Mouse (Mus musculus): ENCODE data around the gene Prkce.

Prkce gene

DNA sequence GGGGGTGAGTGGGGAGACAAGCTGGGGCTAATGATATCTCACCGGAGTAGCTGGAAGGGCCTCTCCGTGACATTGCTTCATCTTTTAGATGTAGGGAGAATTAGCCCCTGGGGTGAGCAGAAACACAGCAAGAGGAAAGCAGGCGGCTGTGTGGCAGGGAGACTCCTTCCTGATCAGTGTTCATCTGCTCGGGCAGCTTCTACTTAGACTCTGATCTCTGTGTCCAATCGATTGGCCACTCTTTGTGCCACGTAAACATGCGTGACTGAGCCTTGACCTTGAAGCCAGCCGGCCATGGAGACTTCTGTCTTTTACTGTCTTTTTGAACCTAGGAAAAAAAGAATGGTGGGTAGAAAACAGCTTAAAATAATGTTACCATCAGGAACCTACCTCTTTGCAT is 247.0 kb downstream of the Prkce start:
- no peak for DNase-seq (ENCODE audit: low spot score)

DNA sequence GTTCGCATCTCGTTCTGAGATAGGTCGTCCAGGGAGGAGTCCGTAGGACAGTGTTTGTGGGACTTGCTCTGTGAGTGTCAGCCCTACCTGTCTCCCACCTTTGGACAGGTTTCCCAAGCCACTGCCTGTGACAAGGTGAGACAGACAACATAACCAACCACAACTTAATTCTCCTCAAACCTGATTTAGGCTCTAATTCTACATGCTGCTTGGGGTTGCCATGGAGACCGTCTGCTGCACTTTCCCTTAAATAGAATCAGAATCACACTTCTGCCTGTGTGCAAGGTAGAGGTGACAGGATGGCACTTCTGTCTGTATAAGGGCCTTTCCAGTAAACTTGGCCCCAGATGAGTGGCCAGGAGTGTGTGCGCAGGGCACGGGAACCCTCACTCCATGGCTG is 248.4 kb downstream of the Prkce start:
- no peak for DNase-seq (ENCODE audit: low spot score)

DNA sequence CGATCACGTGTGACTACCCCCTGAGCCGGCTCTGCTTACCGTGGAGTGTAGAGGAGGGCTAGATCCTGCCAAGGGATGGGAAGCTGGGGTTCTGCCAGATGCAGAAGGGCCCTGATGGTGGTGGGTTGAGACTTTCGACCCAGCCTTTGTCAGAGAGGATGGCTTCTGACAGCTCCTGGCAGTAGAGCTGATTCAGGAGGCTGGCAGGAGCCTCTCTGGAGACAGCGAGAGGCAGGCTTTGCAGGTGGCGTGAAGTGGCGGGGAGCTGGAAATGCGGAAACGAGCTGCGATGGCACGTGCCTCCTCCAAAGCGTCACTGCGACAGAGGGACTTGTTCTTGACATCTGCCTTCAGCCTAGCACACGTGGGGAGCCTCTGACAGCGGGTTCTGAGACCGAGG is 250.7 kb downstream of the Prkce start:
- DNase-seq (ENCODE audit: low spot score): no peak

DNA sequence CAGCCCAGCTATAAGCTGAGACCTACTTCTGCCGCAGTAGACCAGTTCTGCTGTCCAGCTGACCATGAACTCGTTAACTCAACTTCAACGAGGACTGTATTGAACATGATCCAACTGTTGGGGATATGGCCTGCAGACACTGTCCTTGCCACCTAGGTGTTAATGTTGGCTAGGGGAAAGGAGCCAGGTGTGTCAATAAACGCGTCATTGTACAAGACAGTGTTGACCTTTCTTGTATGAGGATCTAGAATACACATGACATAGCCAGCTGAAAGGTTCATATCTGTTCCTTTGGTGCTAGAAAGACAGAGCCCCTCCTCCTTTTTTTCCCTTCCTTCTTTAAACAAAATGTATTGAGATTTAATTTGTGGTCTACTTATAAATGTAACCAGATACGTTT is 251.6 kb downstream of the Prkce start:
- DNase-seq (ENCODE audit: low spot score): no peak

DNA sequence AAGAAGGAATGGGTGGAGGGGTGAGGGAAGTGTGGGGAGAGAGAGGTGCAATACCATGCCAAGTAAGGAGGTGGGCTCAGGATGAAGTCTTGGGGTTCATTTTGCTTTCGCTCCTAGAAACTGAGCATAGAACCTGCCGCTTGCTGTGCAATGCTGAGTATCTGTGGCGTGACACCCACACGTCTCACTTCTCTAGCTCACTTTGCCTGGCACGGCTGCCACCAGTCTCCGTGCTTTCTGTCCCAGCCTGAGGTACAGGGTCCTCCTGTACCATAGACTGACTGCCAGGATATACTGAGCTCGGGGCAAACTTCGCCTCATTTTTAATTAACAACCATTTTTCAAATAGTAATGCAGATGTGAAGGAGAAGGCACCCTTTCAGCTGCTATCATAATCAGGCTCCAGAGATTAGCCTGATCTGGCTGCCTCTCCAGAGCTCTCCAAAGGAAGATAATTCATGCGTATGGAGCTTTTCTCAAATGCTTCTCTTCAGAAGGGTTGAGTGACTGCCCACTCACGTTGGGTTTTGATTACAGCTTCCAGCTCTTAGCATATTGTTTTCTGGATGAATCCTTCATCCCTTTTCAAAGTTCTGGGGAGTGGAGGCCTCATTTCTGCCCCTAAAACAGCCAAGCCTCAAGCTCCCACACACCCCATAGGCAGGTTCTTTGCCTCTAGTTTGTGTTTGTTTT is 253.2 kb downstream of the Prkce start:
- DNase-seq (ENCODE audit: low spot score): no peak

DNA sequence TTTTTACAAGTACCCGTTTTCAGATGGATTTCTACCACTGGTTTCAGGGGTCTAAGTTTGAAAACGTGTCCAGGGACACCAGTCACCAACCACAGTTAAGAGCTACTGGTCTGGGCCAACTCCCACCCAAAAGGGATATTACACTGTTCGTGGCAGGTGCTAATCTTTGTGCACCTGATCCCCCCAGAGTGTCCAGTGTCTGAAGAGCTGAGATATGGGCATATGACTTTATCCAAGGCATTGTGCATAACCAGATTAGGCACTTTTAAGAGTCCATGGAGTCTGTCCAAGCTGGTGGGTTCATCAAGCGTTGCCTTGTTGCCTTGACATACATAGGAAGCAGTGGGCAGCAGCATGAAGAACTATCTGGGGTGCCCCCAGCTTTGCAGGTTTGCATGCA is 254.4 kb downstream of the Prkce start:
- DNase-seq (ENCODE audit: low spot score): no peak

DNA sequence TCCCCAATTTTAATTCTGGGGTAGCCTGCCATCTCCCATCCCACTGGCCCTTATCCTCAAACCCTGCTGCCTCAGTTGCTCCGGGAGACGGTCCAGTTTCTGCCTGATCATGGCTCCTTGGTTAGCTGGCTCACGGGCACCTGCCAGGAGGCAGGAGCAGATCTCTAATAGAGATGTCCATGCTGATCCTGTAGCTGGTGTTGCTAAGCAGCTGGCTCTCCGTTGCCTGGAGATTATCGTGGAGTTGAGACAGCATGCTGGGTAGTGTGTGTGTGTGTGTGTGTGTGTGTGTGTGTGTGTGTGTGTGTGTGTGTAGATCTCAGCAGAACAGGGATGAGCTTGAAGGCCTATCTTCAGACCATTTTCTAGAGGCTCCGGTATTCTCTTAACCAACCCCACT is 262.3 kb downstream of the Prkce start:
- DNase-seq (ENCODE audit: low spot score): no peak

DNA sequence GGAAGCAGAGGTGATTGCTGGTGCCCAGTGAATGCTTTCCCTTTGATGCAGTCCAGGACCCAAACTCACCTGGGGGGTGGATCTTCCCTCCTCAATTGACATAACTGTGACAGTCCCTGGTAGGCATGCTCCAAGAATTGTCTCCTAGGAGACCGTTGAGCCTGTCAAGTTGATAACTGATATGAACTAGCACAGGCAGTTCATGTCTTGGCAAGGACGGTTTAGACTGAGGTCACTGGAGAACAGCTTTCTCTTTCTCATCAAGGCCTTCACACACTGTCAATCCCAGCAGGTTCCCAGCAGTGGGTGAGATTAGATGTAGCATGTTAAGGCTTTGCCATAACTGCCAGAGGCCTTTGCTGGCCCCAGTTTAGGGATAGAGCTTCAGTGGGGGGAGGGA is 265.5 kb downstream of the Prkce start:
- peak; percentile 37 for DNase-seq (ENCODE audit: low spot score)

DNA sequence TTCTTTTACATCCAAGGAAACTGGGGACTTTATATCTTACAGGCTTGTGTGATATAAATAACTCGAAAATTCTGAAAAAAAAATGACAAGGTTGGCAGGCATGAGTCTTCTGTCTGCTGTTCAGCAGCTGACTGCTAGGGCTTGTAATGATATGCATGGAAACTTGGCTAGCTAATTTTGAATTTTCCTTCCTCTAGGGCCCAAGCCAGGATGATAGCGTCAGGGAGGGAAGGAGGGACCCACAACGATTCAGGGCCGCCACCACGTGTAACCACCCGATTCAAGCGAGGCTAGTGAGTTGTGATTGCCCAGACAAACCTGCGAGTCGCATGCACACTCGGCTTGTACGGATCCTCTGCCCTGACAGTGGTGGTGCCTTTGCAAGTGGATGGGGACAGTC is 266.2 kb downstream of the Prkce start:
- DNase-seq (ENCODE audit: low spot score): no peak

DNA sequence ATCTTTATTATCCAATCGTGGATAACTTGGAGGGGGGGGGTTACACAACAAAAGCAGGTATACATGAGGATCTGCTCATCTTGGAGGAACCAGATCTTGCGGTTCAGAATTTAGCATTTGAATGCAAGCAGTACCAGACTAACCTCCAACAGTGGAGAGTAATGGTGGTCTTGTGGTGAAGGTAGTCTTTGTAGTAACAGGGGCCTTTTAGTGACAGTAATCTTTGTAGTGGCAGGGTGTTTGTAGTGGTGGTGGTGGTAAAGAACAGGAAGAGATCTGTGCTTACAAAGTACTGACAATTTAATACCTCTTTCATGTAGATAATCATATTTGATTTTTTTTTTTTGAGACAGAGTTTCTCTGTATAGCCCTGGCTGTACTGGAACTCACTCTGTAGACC is 267.2 kb downstream of the Prkce start:
- DNase-seq (ENCODE audit: low spot score): no peak

DNA sequence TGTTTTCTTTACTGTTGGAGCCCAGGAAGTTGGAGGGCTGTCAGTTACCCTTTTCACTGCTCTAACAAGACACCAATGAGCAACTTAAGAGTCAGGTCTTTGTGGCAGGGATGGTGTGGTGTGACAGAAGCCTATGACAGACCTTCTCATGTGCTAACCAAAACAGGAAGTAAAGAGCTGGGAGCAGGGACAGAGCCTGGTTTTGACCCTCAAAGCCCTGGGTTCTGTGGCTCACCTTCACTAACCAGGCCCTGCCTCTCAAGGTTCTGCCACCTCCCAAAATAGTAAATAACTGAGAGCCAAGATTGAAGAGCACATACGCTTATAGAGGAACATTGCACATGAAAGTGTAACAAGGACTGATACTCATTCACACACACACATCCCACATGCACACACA is 268.0 kb downstream of the Prkce start:
- no peak for DNase-seq (ENCODE audit: low spot score)

DNA sequence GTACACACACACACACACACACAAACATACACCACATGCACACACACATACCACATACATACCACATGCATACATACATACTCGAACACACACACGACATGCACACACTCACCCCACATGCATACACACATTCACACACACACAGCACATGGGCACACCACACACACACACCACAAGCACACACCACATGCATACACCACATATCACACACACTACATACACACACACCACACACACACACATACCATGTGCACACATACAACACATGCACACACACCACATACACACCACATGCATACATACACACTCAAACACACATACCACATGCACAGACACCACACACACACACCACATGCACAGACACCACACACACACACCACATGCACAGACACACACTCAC is 268.4 kb downstream of the Prkce start:
- no peak for DNase-seq (ENCODE audit: low spot score)

DNA sequence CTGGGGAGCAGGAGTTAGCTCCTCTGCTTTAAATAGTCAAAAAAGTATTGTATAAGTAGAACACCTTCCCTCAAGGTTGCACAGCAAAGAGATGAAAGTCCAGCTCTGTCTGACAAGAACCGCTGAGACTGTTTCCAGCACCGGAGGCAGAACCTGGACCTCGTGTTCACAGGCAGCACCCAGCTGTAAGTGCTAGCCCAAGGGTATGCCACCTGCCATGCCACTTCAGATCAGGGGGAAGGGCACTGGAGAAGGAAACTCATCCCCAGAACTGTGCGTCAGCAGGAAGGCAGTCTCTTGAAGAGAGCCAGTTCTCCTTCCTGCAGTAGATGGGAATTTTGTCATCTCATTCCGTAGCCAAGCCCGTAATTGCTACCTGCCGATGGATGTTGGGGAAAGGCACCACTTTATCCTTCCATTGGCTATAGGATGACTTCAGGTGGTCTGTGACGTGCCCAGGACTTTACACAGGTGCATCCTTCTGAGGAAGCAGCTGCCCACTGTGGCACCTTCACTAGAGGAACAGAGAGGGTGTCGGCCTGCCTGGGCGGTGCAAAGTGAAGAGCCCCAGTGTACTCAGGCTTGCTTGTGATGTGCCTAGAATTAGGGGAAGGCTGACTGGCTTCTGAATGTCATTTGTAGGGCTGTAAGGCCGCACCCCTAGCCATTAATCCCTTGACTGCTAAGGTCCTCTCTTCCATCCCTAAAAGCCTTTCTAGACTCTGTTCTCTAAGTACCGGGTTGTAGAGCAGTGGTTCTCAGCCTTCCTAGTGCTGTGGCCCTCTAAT is 269.2 kb downstream of the Prkce start:
- DNase-seq (ENCODE audit: low spot score): no peak

DNA sequence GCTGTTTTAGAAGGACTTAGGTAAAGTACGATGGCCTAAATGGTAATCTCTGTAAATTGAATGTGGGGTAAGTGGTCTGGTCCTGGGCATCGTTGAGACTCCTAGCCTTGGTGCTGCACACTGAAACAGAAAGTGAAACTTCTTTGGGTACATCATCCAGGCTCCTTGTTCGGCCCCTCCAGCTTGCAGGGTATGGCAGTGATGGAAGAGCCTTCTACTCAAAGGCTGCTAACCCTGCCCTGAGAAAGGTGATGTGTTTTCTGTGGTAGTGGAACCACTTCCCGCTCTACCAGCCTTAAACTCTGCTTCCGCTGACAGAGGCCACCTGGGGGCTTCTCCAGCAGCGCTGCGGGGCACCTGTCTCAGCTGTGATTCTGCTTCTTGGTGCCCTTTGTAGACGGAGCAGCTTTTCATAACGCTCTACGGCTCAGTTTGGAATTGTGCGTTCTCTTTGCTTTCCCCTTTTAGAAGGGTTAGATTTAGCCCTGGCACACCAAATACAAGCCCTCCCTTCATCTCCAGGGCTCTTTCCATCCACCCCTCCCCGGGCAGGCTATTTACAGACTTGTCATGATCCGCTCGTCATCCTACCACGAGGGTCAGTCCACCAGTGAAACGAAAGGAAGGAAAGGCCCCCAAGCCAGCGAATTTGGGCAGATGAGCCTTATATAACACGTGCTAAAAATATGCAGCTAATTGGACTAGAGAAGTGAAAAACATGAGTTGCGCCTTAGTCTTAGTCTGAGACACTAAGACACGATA is 270.1 kb downstream of the Prkce start:
- DNase-seq (ENCODE audit: low spot score): no peak

DNA sequence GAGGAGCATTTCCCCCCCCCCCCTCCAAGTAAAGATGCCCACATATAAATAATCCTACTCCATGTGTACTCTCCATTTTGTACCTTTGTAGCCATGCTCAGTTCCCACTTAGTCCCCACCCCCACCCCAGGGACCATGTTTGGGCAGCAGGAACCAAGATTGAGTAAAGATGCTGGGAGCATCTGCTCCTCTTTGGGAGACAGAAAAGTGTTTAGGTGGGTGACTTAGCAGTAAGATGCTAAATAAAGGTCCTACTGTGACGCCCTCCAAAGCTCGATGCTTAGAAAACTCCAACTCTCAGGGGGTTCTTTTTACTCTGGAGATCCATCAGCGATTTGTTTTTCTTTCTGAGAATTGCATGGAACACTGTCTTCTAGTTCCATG is 270.7 kb downstream of the Prkce start:
- no peak for DNase-seq (ENCODE audit: low spot score)

DNA sequence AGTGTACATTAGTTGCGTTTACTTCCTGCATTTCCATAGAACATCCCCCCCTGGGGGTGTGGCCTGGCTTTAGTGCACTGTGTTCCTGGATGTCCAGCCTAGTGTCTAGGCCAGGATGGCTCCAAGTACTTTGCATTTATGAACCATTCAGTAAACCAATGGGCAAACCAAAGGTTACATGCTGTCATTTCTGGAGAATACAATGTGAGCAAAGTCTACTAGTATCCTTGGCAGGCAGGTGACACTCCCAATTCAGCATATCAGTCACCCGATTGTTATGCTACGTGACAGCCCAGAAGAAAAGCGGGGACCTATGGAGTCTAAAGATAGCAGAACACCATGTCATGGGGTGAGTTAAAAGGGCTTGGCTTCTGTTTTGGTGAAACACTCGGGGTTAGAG is 271.2 kb downstream of the Prkce start:
- DNase-seq (ENCODE audit: low spot score): no peak

DNA sequence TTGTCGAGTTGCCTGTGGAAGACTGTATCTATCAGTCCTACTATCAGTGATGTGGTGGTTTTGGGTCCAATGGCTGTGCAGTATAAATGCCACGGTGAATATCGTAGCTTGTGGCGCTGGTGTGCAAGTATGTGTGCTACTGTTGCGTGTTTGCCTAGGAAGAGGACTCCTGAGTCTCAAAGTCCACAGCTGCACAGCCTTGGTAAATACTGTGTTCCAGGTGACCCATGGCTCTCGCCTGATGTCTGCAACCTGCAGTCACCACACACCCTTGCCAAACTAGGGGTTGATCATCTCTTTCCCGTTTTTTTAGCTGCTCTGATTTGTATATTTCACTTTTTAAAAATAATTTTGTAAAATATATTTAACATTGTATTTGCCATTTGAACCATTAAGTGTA is 273.5 kb downstream of the Prkce start:
- no peak for DNase-seq (ENCODE audit: low spot score)

DNA sequence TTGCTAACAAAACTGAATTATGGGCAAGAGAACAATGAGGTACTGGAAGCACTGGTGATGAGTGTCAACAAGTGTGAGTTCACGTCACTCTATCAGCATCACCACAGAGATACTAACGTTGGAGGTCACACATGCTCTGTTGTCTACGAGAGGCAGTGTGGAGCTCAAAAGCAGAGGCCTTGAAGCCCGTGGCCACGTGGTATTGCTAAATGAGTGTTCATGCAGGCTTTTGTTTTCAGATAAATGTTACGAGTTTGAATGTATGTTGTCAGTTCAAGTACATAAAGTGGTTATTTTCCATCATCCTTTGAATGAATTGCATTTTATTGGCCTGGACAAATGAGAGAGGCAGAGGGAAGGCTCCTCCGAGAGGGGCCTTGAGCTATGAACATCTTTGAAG is 276.3 kb downstream of the Prkce start:
- DNase-seq (ENCODE audit: low spot score): no peak

DNA sequence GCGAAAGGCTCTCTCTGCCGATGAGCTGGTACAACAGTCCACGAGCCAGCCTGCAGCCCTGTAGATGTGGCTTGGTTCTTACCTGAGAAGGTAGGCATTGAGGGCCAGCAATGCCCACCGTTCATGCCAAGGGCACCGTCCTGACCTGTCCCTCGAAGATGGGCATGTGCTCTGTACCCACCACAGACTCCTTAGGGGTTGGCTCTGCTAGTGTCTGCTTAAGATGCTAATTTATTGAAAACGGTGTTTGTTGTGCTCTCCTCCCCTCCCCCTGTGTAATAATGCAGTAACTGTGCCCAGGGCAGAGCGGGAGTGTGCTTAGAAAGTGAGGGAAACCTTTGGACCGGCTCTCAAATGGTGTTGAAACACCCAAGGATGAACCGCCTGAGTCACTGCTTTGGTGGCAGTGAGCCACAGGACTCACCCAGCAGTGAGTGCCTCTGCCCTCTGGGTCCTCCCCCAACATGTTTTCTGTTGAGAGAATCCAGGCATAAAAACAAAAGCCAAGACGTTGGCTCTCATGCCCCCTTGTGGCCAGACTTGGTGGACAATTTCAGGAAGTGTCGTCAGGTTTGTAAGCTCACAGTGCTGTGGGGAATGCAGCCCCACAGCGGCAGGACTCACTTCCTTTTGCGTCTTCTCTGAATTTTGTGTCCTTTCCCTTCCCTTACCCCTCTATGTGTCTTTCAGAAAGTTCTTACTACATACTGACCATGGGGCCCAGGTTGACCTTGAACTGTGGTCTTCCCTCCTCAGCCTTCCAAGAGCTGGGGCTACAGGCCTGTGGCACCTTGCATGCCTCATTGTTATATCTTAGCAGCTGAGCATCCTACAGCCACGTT is 277.2 kb downstream of the Prkce start:
- DNase-seq (ENCODE audit: low spot score): peak; percentile 77

DNA sequence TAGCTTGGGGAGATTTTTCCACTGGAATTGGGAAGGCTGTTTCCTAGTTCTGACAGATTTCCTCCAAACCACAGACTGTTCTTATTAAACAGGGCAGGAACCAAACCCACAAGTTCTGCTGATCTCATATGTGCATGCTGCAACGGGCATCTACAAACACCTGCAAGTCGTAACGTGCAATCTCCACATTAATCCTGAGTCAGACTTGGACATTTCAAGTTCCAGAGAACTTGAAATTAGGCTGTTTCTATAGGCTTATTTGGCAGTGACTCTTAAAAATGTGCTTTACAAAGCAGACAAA is 277.8 kb downstream of the Prkce start:
- DNase-seq (ENCODE audit: low spot score): no peak

DNA sequence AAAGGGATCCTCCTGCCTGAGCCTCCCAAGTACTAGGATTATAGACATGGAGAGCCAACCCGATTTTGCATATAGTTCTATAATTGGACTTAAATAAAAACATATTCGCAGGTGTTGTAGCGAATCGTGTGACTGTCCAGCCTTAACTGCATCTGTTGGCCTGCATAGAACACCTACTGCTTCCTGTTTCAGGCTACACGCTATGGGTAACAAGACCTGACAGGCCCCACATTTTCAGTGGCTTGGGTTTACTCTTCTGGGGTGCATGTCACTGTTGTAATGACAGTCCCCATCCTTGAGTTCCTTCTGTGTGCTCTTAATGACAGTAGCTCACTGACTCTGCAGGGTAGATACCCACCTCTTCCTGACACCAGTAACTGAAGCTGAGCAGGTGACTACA is 278.3 kb downstream of the Prkce start:
- no peak for DNase-seq (ENCODE audit: low spot score)

DNA sequence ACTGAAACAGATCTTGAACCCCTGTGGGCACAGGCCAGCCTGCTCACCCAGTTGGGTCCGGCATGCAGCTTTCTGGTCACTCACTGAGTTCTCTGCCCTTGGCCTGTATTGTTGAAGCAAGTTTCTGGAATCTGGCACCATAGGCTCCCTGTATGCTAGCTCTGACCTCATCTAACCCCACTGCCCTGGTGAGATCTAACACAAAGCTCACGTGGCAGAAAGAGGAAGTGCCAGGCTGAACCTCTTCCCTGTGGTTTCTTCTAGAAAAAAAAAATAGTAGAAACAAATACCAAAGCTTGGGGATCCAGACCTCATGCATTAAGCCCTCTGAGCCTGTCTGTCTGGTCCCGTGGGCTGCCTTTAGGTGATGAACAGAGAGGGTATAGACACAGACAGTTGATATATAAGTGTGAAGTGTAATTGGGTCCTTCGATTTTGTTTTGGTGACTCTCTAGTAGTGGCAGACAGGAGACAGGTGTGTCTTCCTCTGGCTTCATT is 279.6 kb downstream of the Prkce start:
- DNase-seq (ENCODE audit: low spot score): no peak
